Mouse (Mus musculus) embryonic facial prominence, embryonic 12.5 days (tissue): ENCODE data around the gene Mpc1. TPM values are rescaled to one million over a fixed set of nuclear protein-coding genes. Genes with fewer than 3 reads are reported as not detected.
"Not testable (repeated sequence)": the region's sequence is repeated elsewhere in the genome, so short reads cannot be mapped to it uniquely, and the experiment has no call there.

Experiments used
- ATAC-seq: fragments of 200-750 bp; cut with Nextera tagmentation; 2 replicates; pipeline ENCODE4 v1.8.0; 2017; ENCODE audit not compliant: insufficient number of reproducible peaks, insufficient read depth, low FRiP score, low TSS enrichment
- H3K27ac ChIP-seq: fragments of 300-500 bp; sonication (generic); 2 replicates; pipeline ENCODE4 v1.5.1; 2016; ENCODE audit warnings: mild to moderate bottlenecking
- H3K27me3 ChIP-seq: fragments of 300-500 bp; sonication (generic); 2 replicates; pipeline ENCODE4 v1.6.1; 2016; ENCODE audit warnings: mild to moderate bottlenecking, moderate library complexity
- H3K36me3 ChIP-seq: fragments of 300-500 bp; sonication (generic); 2 replicates; pipeline ENCODE4 v1.6.1; 2016; ENCODE audit warnings: mild to moderate bottlenecking
- H3K4me1 ChIP-seq: fragments of 300-500 bp; sonication (generic); 2 replicates; pipeline ENCODE4 v1.6.1; 2016
- H3K4me2 ChIP-seq: fragments of 300-500 bp; sonication (generic); replicated peaks from 2 replicates; pipeline ENCODE4 v1.6.1; 2016; ENCODE audit warnings: mild to moderate bottlenecking, moderate library complexity
- H3K4me3 ChIP-seq: fragments of 300-500 bp; sonication (generic); 2 replicates; pipeline ENCODE4 v1.5.1; 2016; ENCODE audit warnings: mild to moderate bottlenecking
- H3K9ac ChIP-seq: fragments of 300-500 bp; sonication (generic); 2 replicates; pipeline ENCODE4 v1.6.1; 2016; ENCODE audit warnings: mild to moderate bottlenecking, moderate library complexity
- H3K9me3 ChIP-seq: fragments of 300-500 bp; sonication (generic); 2 replicates; pipeline ENCODE4 v1.6.1; 2016; ENCODE audit warnings: mild to moderate bottlenecking, moderate library complexity
- WGBS: fragments of 180-500 bp; shearing (Covaris S2); methylation state at CpG from one replicate; pipeline ENCODE4 v1.1.7; 2016; 5-methylcytosine and 5-hydroxymethylcytosine counted together
- polyA plus RNA-seq: library from polyadenylated mRNA; unstranded; fragments of >200 nt; fragmentation: Nextera tagmentation; extraction: Ambion mirVana; gene quantifications from 2 replicates; pipeline ENCODE4 v1.2.1, GENCODE M21; 2016

The Mpc1 gene
- polyA plus RNA-seq, 1 experiment from 2014 or later, result 122 TPM

DNA sequence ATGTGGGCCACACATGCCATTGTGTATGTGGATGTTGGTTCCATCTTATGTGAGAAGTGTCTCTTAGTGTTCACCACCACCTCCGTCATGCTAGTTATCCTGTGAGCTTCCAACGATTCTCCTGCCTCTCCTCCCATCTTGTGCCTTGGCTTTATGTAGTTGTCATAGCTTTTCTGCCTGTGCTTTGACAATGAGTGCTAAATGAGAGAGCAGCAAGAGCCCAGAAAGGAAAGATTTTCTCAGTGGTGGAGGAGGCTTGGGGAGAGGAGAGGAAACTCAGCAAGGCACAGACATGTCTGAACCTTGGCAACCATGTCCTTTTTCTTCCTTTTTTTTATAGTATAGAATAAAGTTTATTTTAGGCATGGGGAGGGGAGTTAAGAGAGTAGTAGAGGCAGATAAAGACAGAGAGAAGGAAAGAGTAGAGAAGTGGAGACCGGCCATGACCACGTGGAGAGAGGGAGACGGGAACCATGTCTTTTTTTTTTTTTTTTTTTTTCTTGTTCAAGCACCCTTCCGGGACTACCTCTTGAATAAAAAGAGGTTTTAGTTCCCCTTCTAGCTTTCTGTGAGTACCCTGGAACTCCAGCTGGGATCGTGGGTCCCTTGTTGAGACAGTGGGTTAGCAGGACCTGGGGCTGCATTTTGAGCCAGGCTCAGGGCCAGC is 20.2 kb downstream of the Mpc1 start:
- no peak for ATAC-seq
- H3K4me1 ChIP-seq, result no peaks in the 10 kb centered on the region
- H3K9ac ChIP-seq, result no peak overlapping the region
- H3K36me3 ChIP-seq, result no peaks in the 10 kb centered on the region
- H3K27me3 ChIP-seq, result no peaks in the 10 kb centered on the region
- 80% methylated on average over 7 of the region's 7 CpGs for WGBS
- H3K4me2 ChIP-seq, result no peak overlapping the region
- no peaks in the 10 kb centered on the region for H3K9me3 ChIP-seq
- H3K27ac ChIP-seq, result no peak overlapping the region
- no peak overlapping the region for H3K4me3 ChIP-seq

DNA sequence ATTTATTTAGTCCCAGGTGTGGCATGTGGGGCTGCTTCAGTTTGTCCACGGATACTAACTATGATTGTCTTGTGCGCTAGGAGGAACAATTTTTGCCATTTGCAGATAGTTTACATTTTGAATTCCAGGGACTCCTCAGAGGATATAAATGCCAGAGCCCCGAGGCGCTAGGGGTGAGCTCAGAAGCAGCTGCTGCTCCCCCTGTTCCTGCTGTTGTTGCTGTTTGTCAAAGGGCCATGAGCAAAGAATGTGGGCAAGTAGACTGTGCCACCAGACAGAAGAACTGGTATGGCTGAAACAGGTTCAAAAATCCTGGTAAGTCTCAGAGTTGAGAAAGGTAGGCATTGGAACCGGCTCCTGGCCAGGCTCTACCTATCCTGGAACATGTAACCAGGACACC is 21.0 kb downstream of the Mpc1 start:
- Histone ChIP-seq H3K4me2 (no peak overlapping the region), H3K9ac (no peak overlapping the region), H3K4me3 (no peak overlapping the region), H3K36me3 (no peaks in the 10 kb centered on the region), H3K27ac (no peak overlapping the region), H3K9me3 (no peaks in the 10 kb centered on the region), H3K4me1 (no peaks in the 10 kb centered on the region), H3K27me3 (no peaks in the 10 kb centered on the region)
- WGBS, result 49% methylated on average over 5 of the region's 5 CpGs
- ATAC-seq, result no peak

DNA sequence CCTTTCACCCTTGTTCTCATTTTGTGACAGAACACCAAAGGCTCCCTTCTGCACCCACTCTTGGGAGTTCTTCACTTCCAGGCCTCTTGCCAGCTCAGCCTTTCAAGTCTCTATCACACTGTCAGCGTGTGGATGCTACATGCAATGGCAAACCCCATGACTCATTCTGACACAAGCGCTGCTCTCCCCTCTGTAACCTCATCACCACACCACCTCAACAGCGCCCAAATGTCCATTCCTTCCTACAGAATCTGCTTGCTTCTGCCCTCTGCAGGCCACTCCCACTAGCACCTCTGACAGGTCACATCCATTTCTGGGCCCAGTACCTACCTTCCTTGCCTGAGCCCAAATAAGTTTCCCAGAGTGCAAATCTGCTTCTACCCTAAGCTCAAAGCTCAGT is 23.1 kb downstream of the Mpc1 start:
- no peak for ATAC-seq
- Histone ChIP-seq H3K4me1 (no peaks in the 10 kb centered on the region), H3K27ac (no peak overlapping the region), H3K36me3 (no peaks in the 10 kb centered on the region), H3K4me2 (no peak overlapping the region), H3K9ac (no peak overlapping the region), H3K27me3 (no peaks in the 10 kb centered on the region), H3K9me3 (no peaks in the 10 kb centered on the region), H3K4me3 (no peak overlapping the region)
- WGBS, result 35% methylated on average over 3 of the region's 3 CpGs

DNA sequence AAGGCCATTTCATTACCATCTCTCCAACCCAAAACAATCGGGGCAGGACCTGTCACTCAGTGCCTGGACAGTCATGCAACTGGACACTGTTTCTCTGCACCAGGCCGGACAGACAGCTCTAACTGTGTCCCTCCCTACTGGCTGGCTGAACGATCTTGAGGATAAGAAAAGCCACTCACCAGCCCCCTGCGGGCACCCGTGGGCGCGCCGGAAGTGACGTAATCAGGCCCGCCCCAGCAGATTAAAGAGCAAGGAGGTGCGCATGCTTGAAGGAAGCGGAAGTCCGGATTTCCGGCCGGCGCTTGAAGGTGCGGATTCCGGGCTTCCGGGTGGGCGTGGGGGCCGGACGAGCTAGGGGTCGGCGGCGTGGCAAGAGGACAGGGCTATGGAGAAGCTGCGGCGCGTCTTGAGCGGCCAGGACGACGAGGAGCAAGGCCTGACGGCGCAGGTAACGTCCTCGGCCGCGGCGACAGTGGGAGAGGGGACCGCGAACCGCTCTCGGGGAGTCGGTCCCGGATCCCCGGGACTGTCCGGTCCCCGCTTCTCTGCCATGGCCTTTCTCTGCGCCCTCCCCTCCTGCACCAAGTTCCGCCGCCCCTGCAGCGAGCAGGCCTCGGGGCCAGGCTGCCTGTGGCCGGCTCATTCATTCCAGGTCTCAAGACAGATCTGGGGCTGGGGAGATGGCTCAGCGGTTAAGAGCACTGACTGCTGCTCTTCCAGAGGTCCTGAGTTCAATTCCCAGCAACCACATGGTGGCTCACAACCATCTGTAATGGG is 28.3 kb downstream of the Mpc1 start, which contains the start of gene Sft2d1:
Gene Sft2d1, plus strand, starts transcription at position 265 of the 777 bp plus-strand sequence.
- H3K4me1 ChIP-seq, result peaks cover 14% of the 10 kb centered on the region
- H3K9me3 ChIP-seq, result no peaks in the 10 kb centered on the region
- H3K36me3 ChIP-seq, result peaks cover 4% of the 10 kb centered on the region; the same call in 1 of the 2 replicates
- H3K4me2 ChIP-seq, result peak within 1 kb of the TSS; percentile 70
- H3K4me3 ChIP-seq, result peak within 1 kb of the TSS; percentile 86
- H3K27me3 ChIP-seq, result no peaks in the 10 kb centered on the region
- peak; percentile 85 for ATAC-seq
- peak within 1 kb of the TSS; percentile 83 for H3K9ac ChIP-seq
- peak within 1 kb of the TSS; percentile 54; the same call in 1 of the 2 replicates for H3K27ac ChIP-seq
- WGBS, result under 1% methylated on average over 54 of the region's 54 CpGs

DNA sequence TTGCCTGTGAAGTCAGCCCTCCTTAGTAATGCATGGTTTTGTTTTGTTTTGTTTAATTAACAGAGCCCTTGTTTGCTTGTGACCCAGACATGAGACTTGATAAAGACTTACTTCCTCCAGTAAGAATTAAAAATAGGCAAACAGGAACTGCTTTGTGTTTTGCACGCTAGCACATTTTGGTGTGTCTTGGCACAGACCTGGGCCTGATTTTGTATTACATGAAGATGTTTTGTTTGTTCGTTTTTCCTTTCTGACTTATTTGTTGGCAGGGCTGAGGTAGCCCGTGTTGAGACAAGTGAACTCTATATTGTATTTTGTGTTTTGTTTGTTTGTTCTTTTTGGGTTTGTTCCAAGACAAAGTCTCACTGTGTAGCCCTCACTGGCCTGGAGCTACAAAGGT is 29.0 kb downstream of the Mpc1 start:
- Histone ChIP-seq H3K4me3 (peak overlapping the region; percentile 86), H3K9ac (peak overlapping the region; percentile 83), H3K4me1 (peaks cover 14% of the 10 kb centered on the region), H3K27ac (no peak overlapping the region), H3K4me2 (peak overlapping the region; percentile 70), H3K9me3 (no peaks in the 10 kb centered on the region), H3K36me3 (peaks cover 4% of the 10 kb centered on the region; the same call in 1 of the 2 replicates), H3K27me3 (no peaks in the 10 kb centered on the region)
- ATAC-seq, result no peak
- 49% methylated on average over 3 of the region's 3 CpGs for WGBS

DNA sequence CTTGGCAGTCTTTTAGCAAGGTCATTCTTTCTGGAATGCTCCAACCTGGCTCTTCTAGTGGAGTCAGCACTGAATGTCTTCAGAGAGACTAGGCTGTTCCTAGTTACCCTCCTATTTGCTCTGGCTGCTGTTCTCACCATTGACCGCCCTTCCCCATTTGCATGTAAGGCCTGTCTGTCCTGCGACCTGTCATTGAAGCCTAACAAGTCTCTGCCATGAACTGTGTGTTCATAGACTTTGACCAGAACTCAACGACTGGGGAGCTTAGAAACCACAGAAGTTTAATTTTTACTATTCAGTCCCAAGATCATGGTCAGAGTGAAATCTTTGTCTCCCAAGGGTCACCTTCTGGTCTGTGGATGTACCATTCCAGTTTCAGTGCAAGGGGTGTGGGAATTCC is 31.3 kb downstream of the Mpc1 start:
- no peak overlapping the region for H3K4me2 ChIP-seq
- no peak for ATAC-seq
- H3K9ac ChIP-seq, result no peak overlapping the region
- no peak overlapping the region for H3K27ac ChIP-seq
- no peak overlapping the region for H3K4me3 ChIP-seq
- peaks cover 14% of the 10 kb centered on the region for H3K4me1 ChIP-seq
- WGBS, result 90% methylated on average over 3 of the region's 3 CpGs
- no peaks in the 10 kb centered on the region for H3K9me3 ChIP-seq
- H3K27me3 ChIP-seq, result no peaks in the 10 kb centered on the region
- H3K36me3 ChIP-seq, result peaks cover 4% of the 10 kb centered on the region; the same call in 1 of the 2 replicates

DNA sequence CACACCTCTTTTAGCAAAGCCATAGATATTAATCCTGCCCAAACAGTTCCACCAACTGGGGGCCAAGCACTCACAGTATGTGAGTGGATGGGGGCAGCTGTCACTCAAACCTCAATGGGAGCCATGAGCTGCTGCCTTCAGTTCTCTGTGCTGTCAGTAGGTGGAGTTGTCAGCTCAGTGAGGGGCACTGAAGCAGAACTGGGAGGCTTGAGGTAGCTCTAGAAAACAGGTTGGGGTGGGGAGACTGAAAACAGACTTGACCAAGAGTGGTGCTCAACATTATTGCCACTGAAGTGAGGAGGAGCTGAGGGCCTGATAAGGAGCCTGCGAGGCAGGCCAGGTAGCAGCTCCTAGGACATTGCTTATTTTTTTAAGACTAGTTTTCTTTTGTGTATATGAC is 33.5 kb downstream of the Mpc1 start:
- no peaks in the 10 kb centered on the region for H3K9me3 ChIP-seq
- H3K4me3 ChIP-seq, result no peak overlapping the region
- no peak overlapping the region for H3K4me2 ChIP-seq
- H3K4me1 ChIP-seq, result peaks cover 14% of the 10 kb centered on the region
- H3K27me3 ChIP-seq, result no peaks in the 10 kb centered on the region
- WGBS, result 88% methylated on average over 1 of the region's 1 CpGs
- no peak overlapping the region for H3K9ac ChIP-seq
- peaks cover 4% of the 10 kb centered on the region; the same call in 1 of the 2 replicates for H3K36me3 ChIP-seq
- ATAC-seq, result no peak
- no peak overlapping the region for H3K27ac ChIP-seq

DNA sequence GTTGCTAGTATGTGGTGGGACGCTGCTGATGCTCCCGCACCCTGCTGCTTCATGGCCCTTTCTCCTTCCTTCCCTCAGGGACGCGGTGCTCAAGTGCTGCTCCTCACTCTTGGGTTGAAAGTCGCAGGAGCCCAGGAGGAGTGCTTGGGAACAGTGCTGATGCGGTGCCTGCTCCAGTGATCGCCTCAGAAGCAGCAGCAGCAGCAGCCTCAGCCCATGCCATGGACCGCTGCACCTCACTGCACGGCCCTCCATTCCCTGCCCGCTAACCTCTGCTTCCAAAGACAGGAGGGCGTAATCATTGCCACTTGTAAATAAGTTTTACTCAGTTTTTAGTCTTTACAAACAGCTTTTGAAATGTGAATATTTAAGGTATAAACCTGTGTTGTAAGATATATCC is 44.2 kb downstream of the Mpc1 start:
- ATAC-seq, H3K9ac ChIP-seq, H3K9me3 ChIP-seq, H3K4me1 ChIP-seq, H3K27me3 ChIP-seq, H3K4me3 ChIP-seq, H3K4me2 ChIP-seq, H3K27ac ChIP-seq: not testable (repeated sequence)
- peaks cover 11% of the 10 kb centered on the region for H3K36me3 ChIP-seq
- 93% methylated on average over 11 of the region's 11 CpGs for WGBS

DNA sequence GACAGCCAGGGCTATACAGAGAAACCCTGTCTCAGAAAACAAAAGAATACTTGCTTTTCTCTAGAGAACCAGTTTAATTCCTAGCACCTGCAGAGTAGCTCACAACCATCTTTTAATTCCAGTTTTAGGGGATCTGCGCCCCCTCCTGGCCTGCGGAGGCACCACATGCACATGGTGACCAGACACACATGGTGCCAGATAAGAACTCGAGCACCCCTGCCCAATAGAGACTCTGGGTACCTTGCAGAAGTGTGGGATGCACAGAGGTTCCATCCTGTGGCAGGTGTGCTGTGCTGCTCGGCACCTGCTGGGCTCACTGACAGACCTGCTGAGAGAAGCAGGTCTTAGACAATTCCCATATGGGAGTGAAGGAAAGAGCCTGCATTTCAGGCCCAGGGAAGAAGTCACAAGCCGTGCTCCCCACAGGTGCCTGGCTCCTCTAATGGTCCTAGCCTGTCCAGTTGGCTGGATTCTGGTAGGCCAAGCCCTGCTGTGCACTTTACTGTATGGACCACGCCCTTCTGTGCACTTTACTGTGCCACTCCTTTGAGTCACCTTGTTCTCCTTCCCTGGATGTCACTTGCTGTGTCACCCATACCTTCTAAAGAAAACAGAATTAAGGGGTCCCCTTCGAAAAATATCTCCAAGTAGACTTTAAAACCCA is 45.9 kb downstream of the Mpc1 start:
- ATAC-seq, result no peak
- WGBS, result 72% methylated on average over 7 of the region's 7 CpGs

DNA sequence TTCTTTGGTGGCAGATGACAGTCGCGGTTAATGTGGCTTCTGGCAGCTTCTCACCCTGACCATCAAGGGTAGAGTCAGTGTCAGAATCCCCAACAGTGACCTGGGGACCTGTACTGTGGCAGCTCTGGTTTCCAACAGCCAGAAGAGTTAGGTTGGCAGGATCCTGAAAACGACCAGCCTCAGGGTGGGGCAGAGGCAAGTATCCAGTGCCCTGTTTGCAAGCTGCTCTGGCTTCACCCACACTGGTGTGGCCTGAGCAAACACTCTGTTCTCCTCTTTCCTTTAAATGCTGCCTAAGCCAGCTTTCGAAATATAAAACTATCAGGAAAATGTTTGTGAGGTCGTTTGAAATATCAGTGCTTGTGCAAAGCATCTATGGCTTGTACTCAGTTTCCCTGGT is 47.9 kb downstream of the Mpc1 start:
- no peak for ATAC-seq
- peaks cover 11% of the 10 kb centered on the region for H3K36me3 ChIP-seq
- 78% methylated on average over 5 of the region's 5 CpGs for WGBS
- no peak overlapping the region for H3K4me3 ChIP-seq
- no peak overlapping the region for H3K27ac ChIP-seq
- no peaks in the 10 kb centered on the region for H3K27me3 ChIP-seq
- H3K9me3 ChIP-seq, result no peaks in the 10 kb centered on the region
- H3K4me2 ChIP-seq, result no peak overlapping the region
- H3K9ac ChIP-seq, result no peak overlapping the region
- no peaks in the 10 kb centered on the region for H3K4me1 ChIP-seq

More for the DNA sequence above, 45.9 kb downstream of the Mpc1 start:
- Histone ChIP-seq H3K9ac (no peak overlapping the region), H3K4me2 (no peak overlapping the region), H3K9me3 (no peaks in the 10 kb centered on the region), H3K27me3 (no peaks in the 10 kb centered on the region), H3K4me1 (no peaks in the 10 kb centered on the region), H3K4me3 (no peak overlapping the region), H3K27ac (no peak overlapping the region), H3K36me3 (peaks cover 11% of the 10 kb centered on the region)

DNA sequence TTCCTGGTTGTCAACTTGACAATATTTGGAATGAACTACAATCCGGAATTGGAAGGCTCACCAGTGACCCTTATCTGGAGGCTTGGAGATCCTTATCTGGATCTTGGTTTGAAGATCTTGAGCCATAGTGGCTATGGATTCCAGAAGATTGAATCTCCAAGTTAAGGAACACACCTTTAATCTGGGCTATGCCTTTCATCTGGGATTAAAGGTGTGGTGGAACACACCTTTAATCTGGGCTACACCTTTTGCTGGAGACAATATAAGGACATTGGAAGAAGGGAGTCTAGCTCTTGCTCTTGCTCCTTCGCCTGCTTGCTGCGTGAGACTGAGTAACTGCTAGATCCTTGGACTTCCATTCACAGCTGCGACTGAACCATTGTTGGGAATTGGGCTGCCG is 54.5 kb downstream of the Mpc1 start, which contains the start of gene Prr18:
Gene Prr18, plus strand, starts transcription at position 301 of the 400 bp plus-strand sequence.
- peaks cover 14% of the 10 kb centered on the region; the same call in 1 of the 2 replicates for H3K4me1 ChIP-seq

More for the DNA sequence above, 54.5 kb downstream of the Mpc1 start, which contains the start of gene Prr18:
- not testable (repeated sequence) for H3K36me3 ChIP-seq, H3K27ac ChIP-seq, H3K9me3 ChIP-seq, ATAC-seq, H3K4me3 ChIP-seq, H3K4me2 ChIP-seq, H3K9ac ChIP-seq
- 89% methylated on average over 1 of the region's 5 CpGs for WGBS
- H3K27me3 ChIP-seq, result peaks cover 40% of the 10 kb centered on the region
